Mouse (Mus musculus) midbrain, embryonic 14.5 days (tissue): ENCODE data around the gene Mta2. TPM values are rescaled to one million over a fixed set of nuclear protein-coding genes. Genes with fewer than 3 reads are reported as not detected.
A peak's percentile ranks its signal among the peaks of the same experiment; 100 is the strongest.

Experiments used
- ATAC-seq: fragments of 200-750 bp; cut with Nextera tagmentation; 2 replicates; pipeline ENCODE4 v1.8.0; 2017; ENCODE audit warnings: moderate number of reproducible peaks, moderate library complexity; ENCODE audit not compliant: low FRiP score, low TSS enrichment
- DNase-seq: peaks from one replicate; pipeline ENCODE4 v3.0.0-alpha.2; 2015
- H3K27ac ChIP-seq: fragments of 300-500 bp; sonication (generic); replicated peaks from 2 replicates; pipeline ENCODE4 v1.5.1; 2014; ENCODE audit warnings: mild to moderate bottlenecking, low read depth, low read length, moderate library complexity
- H3K27me3 ChIP-seq: fragments of 300-500 bp; sonication (generic); 2 replicates; pipeline ENCODE4 v1.6.1; 2014; ENCODE audit warnings: low read length, control low read depth, mixed read lengths; ENCODE audit not compliant: control insufficient read depth, insufficient read depth
- H3K36me3 ChIP-seq: fragments of 300-500 bp; sonication (generic); 2 replicates; pipeline ENCODE4 v1.6.1; 2014; ENCODE audit warnings: low read length, control low read depth; ENCODE audit not compliant: control insufficient read depth, insufficient read depth
- H3K4me1 ChIP-seq: fragments of 300-500 bp; sonication (generic); 2 replicates; pipeline ENCODE4 v1.6.1; 2014; ENCODE audit warnings: mild to moderate bottlenecking, antibody characterized with exemption, low read length, control low read depth; ENCODE audit not compliant: control insufficient read depth, insufficient read depth
- H3K4me2 ChIP-seq: fragments of 300-500 bp; sonication (generic); 2 replicates; pipeline ENCODE4 v1.6.1; 2014; ENCODE audit warnings: mild to moderate bottlenecking, low read length, moderate library complexity
- H3K4me3 ChIP-seq: fragments of 300-500 bp; sonication (generic); replicated peaks from 2 replicates; pipeline ENCODE4 v1.5.1; 2014; ENCODE audit warnings: low read depth, low read length
- H3K9ac ChIP-seq: fragments of 300-500 bp; sonication (generic); replicated peaks from 2 replicates; pipeline ENCODE4 v1.6.1; 2014; ENCODE audit warnings: mild to moderate bottlenecking, low read length, moderate library complexity
- H3K9me3 ChIP-seq: fragments of 300-500 bp; sonication (generic); 2 replicates; pipeline ENCODE4 v1.6.1; 2016; ENCODE audit warnings: low read length, control low read depth, mixed read lengths; ENCODE audit not compliant: control insufficient read depth
- WGBS: fragments of 180-500 bp; shearing (Covaris S2); extraction: QIAGEN DNeasy Blood & Tissue Kit; methylation state at CpG from one replicate; pipeline ENCODE4 v1.1.7; 2014; 5-methylcytosine and 5-hydroxymethylcytosine counted together
- polyA plus RNA-seq: library from polyadenylated mRNA; unstranded; fragments of >200 nt; fragmentation: Nextera tagmentation; extraction: Ambion mirVana; gene quantifications from 2 replicates; pipeline ENCODE4 v1.2.1, GENCODE M21; 2014

Mta2 gene
- polyA plus RNA-seq, 1 experiment from 2014 or later, result 38.0 TPM

DNA sequence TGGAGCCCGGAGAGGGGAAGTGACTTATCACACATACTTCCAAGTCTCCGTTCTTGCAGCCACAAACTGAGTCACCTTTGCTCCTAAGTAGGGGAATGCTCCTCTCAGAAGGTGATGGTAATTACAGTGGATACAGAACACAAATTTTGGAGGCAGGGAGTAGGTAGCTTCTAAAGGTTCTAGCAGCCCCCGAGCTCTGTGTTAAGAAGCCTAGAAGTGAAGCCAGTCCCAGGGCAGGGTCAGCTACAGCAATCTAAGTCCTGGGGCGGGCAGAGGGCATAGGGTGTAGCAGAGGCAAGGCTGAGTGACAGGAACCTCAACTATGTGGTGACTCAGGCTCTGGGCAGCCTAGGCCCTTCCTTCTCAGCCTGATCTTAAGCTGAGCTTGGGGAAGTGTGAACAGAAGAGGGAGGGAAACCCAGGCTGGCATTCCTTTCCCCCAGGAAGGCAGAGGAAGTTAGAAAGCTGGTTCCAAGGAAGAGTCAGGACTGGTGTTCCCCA lies 41.5 kb downstream of the Mta2 start:
- Histone ChIP-seq H3K4me2 (no peak overlapping the region), H3K9me3 (no peaks in the 10 kb centered on the region), H3K36me3 (peaks cover 36% of the 10 kb centered on the region), H3K27ac (no peak overlapping the region), H3K4me3 (no peak overlapping the region), H3K9ac (no peak overlapping the region), H3K27me3 (peaks cover 8% of the 10 kb centered on the region; the same call in 1 of the 2 replicates), H3K4me1 (peaks cover 31% of the 10 kb centered on the region)
- no peak for DNase-seq
- WGBS, result 54% methylated on average over 4 of the region's 4 CpGs
- ATAC-seq, result no peak

DNA sequence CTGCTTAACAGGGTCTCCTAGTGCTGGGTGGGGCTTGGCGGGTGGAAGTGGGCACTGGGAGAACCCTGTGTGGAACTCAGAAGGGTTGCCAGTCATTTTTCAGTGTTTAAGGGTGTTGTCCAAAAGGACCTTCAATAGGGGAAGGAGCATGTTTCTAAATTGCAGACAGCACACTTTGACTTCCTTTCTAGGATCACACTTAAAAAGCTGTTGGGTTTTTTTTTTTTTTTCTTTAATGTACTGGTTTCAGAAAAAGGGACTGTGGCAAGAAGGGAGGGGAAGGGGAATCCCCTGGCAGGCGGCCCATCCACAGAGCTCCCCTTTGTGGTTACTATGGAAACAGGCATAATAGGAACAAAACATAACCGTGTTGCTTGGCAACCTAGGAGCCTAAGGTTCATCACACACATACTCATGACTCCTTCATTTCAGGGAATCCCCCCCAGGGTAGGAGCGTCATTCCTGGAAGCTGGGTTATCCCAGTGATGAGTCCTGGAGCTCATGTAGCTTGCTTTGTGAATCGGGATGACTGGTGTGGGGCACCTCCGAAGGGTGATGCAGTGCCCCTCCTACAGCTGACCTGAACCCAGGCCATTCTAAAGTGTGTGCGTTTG lies 42.7 kb downstream of the Mta2 start:
- H3K9me3 ChIP-seq, result no peaks in the 10 kb centered on the region
- no peak overlapping the region for H3K9ac ChIP-seq
- H3K4me2 ChIP-seq, result peak overlapping the region; percentile 38
- H3K27ac ChIP-seq, result peak overlapping the region; percentile 62
- peaks cover 35% of the 10 kb centered on the region for H3K4me1 ChIP-seq
- DNase-seq (peak; percentile 93), ATAC-seq (peak; percentile 81)
- WGBS, result 0% methylated on average over 7 of the region's 7 CpGs
- H3K27me3 ChIP-seq, result peaks cover 20% of the 10 kb centered on the region
- H3K36me3 ChIP-seq, result peaks cover 25% of the 10 kb centered on the region
- H3K4me3 ChIP-seq, result no peak overlapping the region

DNA sequence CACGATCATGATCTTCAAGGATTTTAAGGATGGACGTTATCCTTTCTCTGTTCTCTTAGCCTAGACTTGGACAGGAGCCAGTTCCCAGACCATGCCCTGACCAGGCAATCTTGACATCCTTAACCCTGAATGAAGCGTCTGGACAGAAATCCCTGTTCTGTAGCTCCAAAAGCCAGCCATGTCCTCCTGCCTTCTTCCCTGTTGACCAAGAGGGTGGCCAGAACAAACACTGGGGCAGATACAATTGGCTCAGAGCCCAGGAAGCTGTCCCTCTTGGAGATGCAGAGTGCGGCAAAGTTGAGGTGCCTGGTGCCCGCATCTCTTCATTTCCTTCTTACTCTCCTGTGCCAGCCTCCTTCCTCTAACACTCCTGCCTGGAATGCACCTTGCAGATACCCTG lies 44.2 kb downstream of the Mta2 start:
- WGBS, result 70% methylated on average over 5 of the region's 5 CpGs
- Histone ChIP-seq H3K9me3 (no peaks in the 10 kb centered on the region), H3K36me3 (peaks cover 14% of the 10 kb centered on the region), H3K4me1 (peaks cover 49% of the 10 kb centered on the region), H3K4me3 (no peak overlapping the region), H3K27ac (no peak overlapping the region), H3K27me3 (peaks cover 34% of the 10 kb centered on the region), H3K4me2 (no peak overlapping the region), H3K9ac (no peak overlapping the region)
- ATAC-seq (no peak), DNase-seq (no peak)

- Histone ChIP-seq H3K27ac (no peak overlapping the region), H3K4me1 (peaks cover 49% of the 10 kb centered on the region), H3K9ac (no peak overlapping the region), H3K4me3 (no peak overlapping the region), H3K4me2 (no peak overlapping the region), H3K36me3 (peaks cover 3% of the 10 kb centered on the region; the same call in 1 of the 2 replicates), H3K9me3 (no peaks in the 10 kb centered on the region), H3K27me3 (peaks cover 40% of the 10 kb centered on the region)
- 48% methylated on average over 2 of the region's 2 CpGs for WGBS
- no peak for ATAC-seq
- DNase-seq, result no peak
Measured at GRCm38 (mm10) chr19:8987816-8988215, 46.1 kb downstream of the Mta2 start.

DNA sequence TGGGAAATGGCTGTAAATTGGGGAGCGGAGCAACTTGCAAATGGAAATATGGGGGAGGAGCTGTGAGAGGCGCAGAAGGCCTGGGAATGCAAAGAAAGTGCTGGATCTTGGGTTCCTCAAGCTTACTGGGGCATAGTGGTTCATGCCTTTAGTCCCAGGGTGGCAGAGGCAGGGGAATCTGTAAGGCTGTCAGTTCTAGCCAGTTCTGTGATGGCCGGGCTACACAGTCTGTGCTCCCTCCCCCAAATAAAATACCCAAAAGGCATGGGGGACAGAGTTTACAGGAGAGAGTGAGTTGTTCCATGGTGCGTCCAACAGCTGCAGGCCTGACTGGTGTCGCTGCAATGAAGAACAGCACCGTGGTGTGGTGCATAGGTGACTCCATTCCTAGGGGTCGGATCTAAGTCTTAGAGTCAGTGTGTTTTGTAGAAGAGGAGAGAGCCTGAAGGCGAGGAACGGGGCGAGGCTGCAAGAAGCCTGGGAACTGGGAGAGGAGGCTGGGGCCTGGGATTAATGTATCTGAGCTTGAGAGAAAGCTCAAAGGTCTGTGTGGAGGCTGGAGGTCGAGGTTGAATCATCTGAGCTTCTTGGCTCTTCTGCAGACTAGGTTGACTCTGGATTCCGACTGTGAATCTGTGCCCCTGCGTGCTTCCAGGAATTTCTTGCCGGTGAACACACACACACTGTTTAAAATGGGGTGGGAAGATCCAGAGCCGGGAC lies 46.8 kb downstream of the Mta2 start:
- Histone ChIP-seq H3K9ac (no peak overlapping the region), H3K36me3 (no peaks in the 10 kb centered on the region), H3K4me1 (peaks cover 42% of the 10 kb centered on the region), H3K4me3 (peak overlapping the region; percentile 40), H3K9me3 (no peaks in the 10 kb centered on the region), H3K27me3 (peaks cover 40% of the 10 kb centered on the region), H3K27ac (no peak overlapping the region), H3K4me2 (peak overlapping the region; percentile 78)
- ATAC-seq (no peak), DNase-seq (no peak)
- 13% methylated on average over 15 of the region's 15 CpGs for WGBS

DNA sequence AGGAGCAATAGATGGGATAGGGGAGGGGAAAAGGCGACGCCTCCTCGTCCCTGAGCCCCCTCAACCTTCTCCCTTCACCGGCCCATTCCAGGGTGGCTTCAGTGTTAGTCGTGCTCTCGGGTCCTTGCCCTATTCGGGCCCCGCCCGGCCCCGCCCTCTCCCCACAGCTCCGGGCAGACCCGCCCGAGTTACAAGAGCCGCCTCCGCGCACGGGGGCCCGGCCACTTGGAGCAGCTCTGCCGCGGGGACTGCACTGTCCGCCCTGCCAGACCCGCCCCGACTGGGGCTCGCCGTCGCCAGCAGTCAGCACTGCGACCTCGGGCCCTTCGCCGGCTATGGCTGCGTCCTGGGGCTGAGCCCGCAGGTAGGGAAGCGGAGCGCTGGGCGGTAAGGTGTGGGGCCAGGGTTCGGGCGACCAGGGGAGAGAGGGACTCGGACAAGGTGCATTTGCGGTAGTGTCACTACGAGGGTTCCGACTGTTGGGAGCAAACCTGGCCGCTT lies 47.4 kb downstream of the Mta2 start, which contains the start of gene Ahnak:
TSS of gene Ahnak (plus strand) at position 219 of the 501 bp plus-strand sequence.
- Histone ChIP-seq H3K36me3 (no peaks in the 10 kb centered on the region), H3K4me3 (peak within 1 kb of the TSS; percentile 40), H3K4me1 (peaks cover 37% of the 10 kb centered on the region), H3K27ac (no peak within 1 kb of the TSS), H3K27me3 (peaks cover 40% of the 10 kb centered on the region), H3K9me3 (no peaks in the 10 kb centered on the region), H3K4me2 (peak within 1 kb of the TSS; percentile 78), H3K9ac (peak within 1 kb of the TSS; percentile 51)
- under 1% methylated on average over 42 of the region's 42 CpGs for WGBS
- ATAC-seq (peak; percentile 12; the same call in 1 of the 2 replicates), DNase-seq (peak; percentile 46)

DNA sequence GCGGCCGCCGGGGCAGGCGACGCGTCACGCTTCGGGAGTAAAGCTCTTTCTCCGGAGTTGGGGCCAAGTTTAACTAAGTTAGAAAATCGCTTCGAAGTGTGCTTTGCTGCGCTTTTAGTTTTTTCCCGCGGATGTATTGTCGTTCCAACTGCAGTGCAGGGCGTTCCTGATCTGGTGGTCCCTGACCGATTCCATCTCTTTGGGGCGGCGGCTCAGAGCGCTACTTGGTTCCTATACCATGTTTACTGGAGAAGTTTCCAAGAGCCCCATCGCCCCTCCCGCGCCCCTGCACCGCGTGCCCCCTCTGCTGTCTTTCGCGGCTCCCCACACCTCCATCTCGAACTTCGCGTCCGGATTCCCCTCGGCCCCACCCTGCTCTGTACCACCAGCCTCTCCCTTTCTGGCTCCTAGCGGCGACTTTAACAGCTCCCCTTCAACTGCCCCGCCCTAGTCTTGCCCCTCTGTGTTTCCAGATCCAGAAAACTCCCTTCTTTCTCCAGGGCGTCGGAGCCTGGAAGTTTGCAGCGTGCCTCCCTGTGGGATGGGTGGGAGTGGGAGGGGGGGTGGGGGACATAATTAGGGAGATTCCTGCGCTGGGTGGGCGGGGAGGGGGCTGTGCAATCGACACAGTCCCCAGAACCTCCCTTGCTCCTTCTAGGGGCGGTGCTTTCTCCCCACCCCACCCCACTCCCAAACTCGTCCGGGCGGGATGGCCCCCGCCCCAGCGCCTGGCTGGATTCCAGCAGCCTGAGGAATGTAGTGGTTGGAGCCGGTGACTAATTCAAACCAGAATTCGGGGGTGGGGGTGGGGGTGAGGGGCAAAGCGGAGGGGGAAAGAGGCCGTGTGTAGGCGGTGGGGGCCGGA lies 48.1 kb downstream of the Mta2 start:
- no peaks in the 10 kb centered on the region for H3K36me3 ChIP-seq
- under 1% methylated on average over 53 of the region's 53 CpGs for whole genome bisulfite sequencing
- H3K9me3 ChIP-seq, result no peaks in the 10 kb centered on the region
- H3K27ac ChIP-seq, result no peak overlapping the region
- H3K4me1 ChIP-seq, result peaks cover 30% of the 10 kb centered on the region
- peak overlapping the region; percentile 51; the same call in 1 of the 2 replicates for H3K9ac ChIP-seq
- peak overlapping the region; percentile 40 for H3K4me3 ChIP-seq
- DNase-seq (peak; percentile 67), ATAC-seq (peak; percentile 51)
- H3K27me3 ChIP-seq, result peaks cover 40% of the 10 kb centered on the region
- peak overlapping the region; percentile 78 for H3K4me2 ChIP-seq

DNA sequence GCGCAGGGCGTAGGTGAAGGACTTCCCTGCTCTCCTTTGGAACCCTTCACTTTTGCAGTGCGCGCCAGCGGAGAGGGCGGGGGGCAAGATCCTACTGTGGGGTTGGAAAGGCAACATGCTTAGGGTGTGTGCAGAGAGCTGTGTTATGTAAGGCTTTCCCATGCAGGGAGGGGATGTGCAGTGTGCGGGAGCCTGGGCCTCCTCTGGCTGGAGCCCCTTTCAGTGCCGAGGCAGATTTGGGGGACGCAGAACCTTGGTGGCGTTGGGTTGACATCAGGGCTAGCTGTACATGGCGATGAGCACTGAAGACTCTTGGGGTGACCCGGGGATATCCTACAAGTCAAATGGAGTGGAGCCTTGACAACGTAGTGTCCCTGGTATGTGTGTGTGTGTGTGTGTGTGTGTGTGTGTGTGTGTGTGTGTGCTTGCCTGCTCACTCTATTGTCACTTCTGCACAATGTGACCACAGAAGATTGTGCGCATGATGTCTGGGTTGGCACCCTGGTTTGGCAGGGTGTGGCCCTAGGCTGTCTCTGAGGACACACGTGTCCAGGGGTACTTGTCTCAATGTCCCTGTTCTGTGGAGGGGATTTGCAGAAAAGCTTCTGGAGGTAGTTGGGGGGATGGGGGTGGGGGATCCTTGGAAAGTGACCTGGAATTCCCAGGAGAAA lies 48.9 kb downstream of the Mta2 start:
- Histone ChIP-seq H3K4me3 (peak overlapping the region; percentile 40), H3K9me3 (no peaks in the 10 kb centered on the region), H3K4me2 (peak overlapping the region; percentile 78), H3K27me3 (peaks cover 40% of the 10 kb centered on the region), H3K36me3 (no peaks in the 10 kb centered on the region), H3K27ac (no peak overlapping the region), H3K4me1 (peaks cover 22% of the 10 kb centered on the region), H3K9ac (peak overlapping the region; percentile 36; the same call in 1 of the 2 replicates)
- no peak for DNase-seq
- ATAC-seq, result peak; percentile 41
- WGBS, result 19% methylated on average over 15 of the region's 15 CpGs
